Mouse (Mus musculus) E14TG2a.4 (cell line): ENCODE data around the gene Lingo2.

Source experiments
- CTCF ChIP-seq: conservative IDR thresholded peaks from 2 replicates; pipeline ENCODE4 v1.5.1; 2014; ENCODE audit warnings: low read length
- NANOG ChIP-seq: IDR thresholded peaks from 2 replicates; pipeline ENCODE4 v1.6.1; 2014; ENCODE audit warnings: borderline replicate concordance, low read length, mixed read lengths
- POU5F1 ChIP-seq: IDR thresholded peaks from 2 replicates; pipeline ENCODE4 v1.6.1; 2014; ENCODE audit warnings: low read length, borderline replicate concordance

GRCm38 (mm10) chr4:36311431-36311830 is 640.1 kb downstream of the Lingo2 start:
- TF ChIP-seq POU5F1 (no peak), CTCF (no peak), NANOG (no peak)
